Mouse (Mus musculus): ENCODE measurements at regions not wholly inside any gene's neighbourhood (a gene's known extent, or its start where the extent isn't known, plus 50 kb on each side); places are given as distances from the start of the nearest gene placed in this dataset.

DNA sequence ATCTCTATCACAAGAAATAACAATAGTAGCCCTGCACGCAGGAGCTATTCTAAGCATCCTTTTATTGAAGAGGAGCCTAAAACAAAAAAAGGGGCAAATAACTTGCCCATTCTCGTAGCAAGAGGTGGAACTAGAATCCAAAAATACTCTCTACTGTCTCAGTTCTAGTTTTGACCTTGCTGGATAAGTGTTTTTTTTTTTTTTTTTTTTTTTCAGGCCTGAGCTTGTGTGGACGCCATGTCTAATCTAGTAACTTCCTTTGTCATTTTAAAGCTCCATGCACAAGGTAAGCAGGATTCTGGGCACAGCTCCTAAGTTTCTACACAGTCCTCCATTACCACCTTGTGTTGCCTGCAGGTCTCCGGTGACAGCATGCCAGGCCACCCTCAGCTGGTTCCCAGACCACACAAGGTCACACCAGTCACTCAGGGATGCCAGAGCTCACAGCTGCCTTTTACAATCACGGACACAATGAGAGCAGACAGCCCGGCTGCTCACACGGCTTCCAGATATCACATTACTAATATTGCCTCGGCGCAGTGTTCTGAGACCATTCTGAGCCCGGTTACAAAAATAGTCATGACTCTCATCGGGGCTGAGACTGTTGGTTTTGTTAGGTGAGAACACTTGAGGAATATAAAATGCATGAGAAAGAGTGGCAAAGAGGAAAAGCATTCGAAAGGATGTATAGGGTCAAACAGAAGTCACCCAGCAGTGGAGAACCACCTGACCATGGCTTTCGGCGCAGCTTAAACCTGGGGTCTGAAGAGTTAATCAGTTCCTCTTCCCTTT lies 124.7 kb upstream of the Tank start:
- TF ChIP-seq ZNF384 (IDR thresholded peaks at IDR 0.05; ENCODE audit: low read depth, low read length), result peak; percentile 78
- no peak for TF ChIP-seq EP300 (IDR thresholded peaks at IDR 0.05; ENCODE audit: low read length)
- TF ChIP-seq RAD21 (IDR thresholded peaks at IDR 0.05; ENCODE audit: low read depth, low read length), result no peak
- no peak for TF ChIP-seq MEF2A (IDR thresholded peaks at IDR 0.05; ENCODE audit: borderline replicate concordance, low read depth, low read length)
- no peak for TF ChIP-seq CTCF (conservative IDR thresholded peaks at IDR 0.05 in 1 of 2, IDR thresholded peaks at IDR 0.05 in 1 of 2; ENCODE audit: low read depth in 2 of 2, low read length in 2 of 2)
- TF ChIP-seq KAT2A (IDR thresholded peaks at IDR 0.05; ENCODE audit: insufficient replicate concordance, low read length), result no peak
